Mouse (Mus musculus) limb, embryonic 13.5 days (tissue): Measurements from ENCODE around the gene Prim2. TPM values are rescaled to one million over a fixed set of nuclear protein-coding genes. Genes with fewer than 3 reads are reported as not detected.
"Not testable (repeated sequence)": the region's sequence is repeated elsewhere in the genome, so short reads cannot be mapped to it uniquely, and the experiment has no call there.

Source experiments
- ATAC-seq: fragments of 200-750 bp; cut with Nextera tagmentation; 2 replicates; pipeline ENCODE4 v1.8.0; 2017; ENCODE audit warnings: low read depth, moderate number of reproducible peaks, moderate TSS enrichment; ENCODE audit not compliant: low FRiP score
- H3K27ac ChIP-seq: fragments of 300-500 bp; sonication (generic); 2 replicates; pipeline ENCODE4 v1.5.1; 2015; ENCODE audit warnings: inconsistent platforms, mild to moderate bottlenecking, moderate library complexity
- H3K27me3 ChIP-seq: fragments of 300-500 bp; sonication (generic); 2 replicates; pipeline ENCODE4 v1.6.1; 2015; ENCODE audit warnings: mild to moderate bottlenecking, inconsistent platforms
- H3K36me3 ChIP-seq: fragments of 300-500 bp; sonication (generic); 2 replicates; pipeline ENCODE4 v1.6.1; 2015; ENCODE audit warnings: inconsistent platforms, mild to moderate bottlenecking, moderate library complexity
- H3K4me1 ChIP-seq: fragments of 300-500 bp; sonication (generic); 2 replicates; pipeline ENCODE4 v1.6.1; 2015; ENCODE audit warnings: inconsistent platforms
- H3K4me2 ChIP-seq: fragments of 300-500 bp; sonication (generic); replicated peaks from 2 replicates; pipeline ENCODE4 v1.6.1; 2015; ENCODE audit warnings: inconsistent platforms, mild to moderate bottlenecking, moderate library complexity
- H3K4me3 ChIP-seq: fragments of 300-500 bp; sonication (generic); 2 replicates; pipeline ENCODE4 v1.5.1; 2015; ENCODE audit warnings: moderate library complexity, mild to moderate bottlenecking, inconsistent platforms
- H3K9ac ChIP-seq: fragments of 300-500 bp; sonication (generic); 2 replicates; pipeline ENCODE4 v1.6.1; 2015; ENCODE audit warnings: mild to moderate bottlenecking, inconsistent platforms
- H3K9me3 ChIP-seq: fragments of 300-500 bp; sonication (generic); 2 replicates; pipeline ENCODE4 v1.6.1; 2016; ENCODE audit warnings: inconsistent platforms
- WGBS: fragments of 180-500 bp; shearing (Covaris S2); methylation state at CpG from one replicate; pipeline ENCODE4 v1.1.7; 2015; 5-methylcytosine and 5-hydroxymethylcytosine counted together
- polyA plus RNA-seq: library from polyadenylated mRNA; unstranded; fragments of >200 nt; fragmentation: Nextera tagmentation; extraction: Ambion mirVana; gene quantifications from 2 replicates; pipeline ENCODE4 v1.2.1, GENCODE M21; 2015

Gene Prim2
- polyA plus RNA-seq, 1 experiment from 2014 or later, result 37.3 TPM

- 92% methylated on average over 9 of the region's 9 CpGs for WGBS
- no peaks in the 10 kb centered on the region for H3K4me1 ChIP-seq
- no peak for ATAC-seq
- H3K9me3 ChIP-seq, result no peaks in the 10 kb centered on the region
- no peaks in the 10 kb centered on the region for H3K27me3 ChIP-seq
- H3K27ac ChIP-seq, result no peak overlapping the region
- H3K9ac ChIP-seq, result no peak overlapping the region
- H3K4me3 ChIP-seq, result no peak overlapping the region
- H3K4me2 ChIP-seq, result no peak overlapping the region
- peaks cover 41% of the 10 kb centered on the region for H3K36me3 ChIP-seq
These were observed 20.0 kb downstream of the Prim2 start for GRCm38 (mm10) chr1:33649534-33650108.

DNA sequence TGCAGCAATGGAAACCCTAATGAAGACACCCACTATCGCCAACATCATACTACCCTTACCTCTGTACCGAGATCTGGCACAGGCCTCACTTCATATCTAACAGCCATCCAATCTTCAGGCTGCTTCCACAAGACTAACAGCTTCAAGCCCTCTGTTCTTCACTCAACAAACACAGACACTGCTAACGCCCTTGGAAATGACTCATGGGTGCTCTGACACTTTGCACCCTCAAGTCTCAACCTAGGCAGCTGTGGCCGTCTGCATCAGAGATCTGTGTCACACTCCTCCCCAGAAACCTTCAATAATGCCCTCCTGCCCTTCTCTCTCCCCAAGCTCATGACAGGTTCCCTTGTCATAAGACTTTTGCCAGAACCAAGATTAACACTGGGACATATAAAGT, 20.6 kb downstream of the Prim2 start:
- H3K9ac ChIP-seq, result no peak overlapping the region
- H3K27ac ChIP-seq, result no peak overlapping the region
- no peaks in the 10 kb centered on the region for H3K9me3 ChIP-seq
- 87% methylated on average over 4 of the region's 4 CpGs for WGBS
- H3K27me3 ChIP-seq, result no peaks in the 10 kb centered on the region
- H3K4me1 ChIP-seq, result no peaks in the 10 kb centered on the region
- peaks cover 47% of the 10 kb centered on the region for H3K36me3 ChIP-seq
- H3K4me2 ChIP-seq, result no peak overlapping the region
- ATAC-seq, result no peak
- H3K4me3 ChIP-seq, result no peak overlapping the region

DNA sequence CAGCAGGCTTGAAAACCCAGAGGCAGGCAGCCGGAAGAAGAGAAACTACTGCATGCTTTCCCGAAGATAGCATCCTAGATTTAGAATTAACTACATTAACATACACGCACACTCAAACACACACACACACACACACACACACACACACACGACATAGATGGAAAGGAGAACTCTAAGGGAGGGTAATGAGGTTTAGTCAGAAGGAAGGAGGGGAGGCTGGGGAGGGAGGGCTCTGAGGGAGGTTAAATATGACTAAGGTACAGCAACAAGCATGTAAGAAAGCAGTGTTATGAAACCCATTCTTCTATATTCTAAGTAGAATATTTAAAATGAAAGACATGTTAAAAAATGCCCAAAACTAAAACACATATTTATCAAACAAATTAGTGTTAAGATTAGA, 21.9 kb downstream of the Prim2 start:
- Histone ChIP-seq H3K9me3 (no peaks in the 10 kb centered on the region), H3K9ac (no peak overlapping the region), H3K4me3 (no peak overlapping the region), H3K4me1 (no peaks in the 10 kb centered on the region), H3K27ac (no peak overlapping the region), H3K36me3 (peaks cover 54% of the 10 kb centered on the region), H3K27me3 (no peaks in the 10 kb centered on the region), H3K4me2 (no peak overlapping the region)
- ATAC-seq, result no peak
- 72% methylated on average over 4 of the region's 4 CpGs for WGBS

- WGBS, result 76% methylated on average over 4 of the region's 4 CpGs
- ATAC-seq, result no peak
These were observed 22.4 kb downstream of the Prim2 start for GRCm38 (mm10) chr1:33647173-33647572.

GRCm38 (mm10) chr1:33645689-33646088, 23.9 kb downstream of the Prim2 start:
- no peak for ATAC-seq
- H3K4me1 ChIP-seq, result no peaks in the 10 kb centered on the region
- no peak overlapping the region for H3K4me3 ChIP-seq
- no peak overlapping the region for H3K27ac ChIP-seq
- peaks cover 53% of the 10 kb centered on the region for H3K36me3 ChIP-seq
- no peak overlapping the region for H3K9ac ChIP-seq
- no peaks in the 10 kb centered on the region for H3K27me3 ChIP-seq
- no peaks in the 10 kb centered on the region for H3K9me3 ChIP-seq
- WGBS, result 81% methylated on average over 1 of the region's 1 CpGs
- no peak overlapping the region for H3K4me2 ChIP-seq

More at GRCm38 (mm10) chr1:33647173-33647572, 22.4 kb downstream of the Prim2 start:
- H3K4me3 ChIP-seq, result no peak overlapping the region
- H3K36me3 ChIP-seq, result peaks cover 54% of the 10 kb centered on the region
- H3K4me2 ChIP-seq, result no peak overlapping the region
- H3K27me3 ChIP-seq, result no peaks in the 10 kb centered on the region
- no peak overlapping the region for H3K27ac ChIP-seq
- H3K9me3 ChIP-seq, result no peaks in the 10 kb centered on the region
- H3K4me1 ChIP-seq, result no peaks in the 10 kb centered on the region
- H3K9ac ChIP-seq, result no peak overlapping the region

- H3K9ac ChIP-seq, result no peak overlapping the region
- H3K27me3 ChIP-seq, result no peaks in the 10 kb centered on the region
- peaks cover 65% of the 10 kb centered on the region for H3K36me3 ChIP-seq
- H3K27ac ChIP-seq, result no peak overlapping the region
- peaks cover 7% of the 10 kb centered on the region; the same call in 1 of the 2 replicates for H3K9me3 ChIP-seq
- H3K4me3 ChIP-seq, result no peak overlapping the region
- no peak for ATAC-seq
- H3K4me2 ChIP-seq, result no peak overlapping the region
- 87% methylated on average over 2 of the region's 2 CpGs for WGBS
- no peaks in the 10 kb centered on the region for H3K4me1 ChIP-seq
These were observed 28.5 kb downstream of the Prim2 start for GRCm38 (mm10) chr1:33641139-33641538.

DNA sequence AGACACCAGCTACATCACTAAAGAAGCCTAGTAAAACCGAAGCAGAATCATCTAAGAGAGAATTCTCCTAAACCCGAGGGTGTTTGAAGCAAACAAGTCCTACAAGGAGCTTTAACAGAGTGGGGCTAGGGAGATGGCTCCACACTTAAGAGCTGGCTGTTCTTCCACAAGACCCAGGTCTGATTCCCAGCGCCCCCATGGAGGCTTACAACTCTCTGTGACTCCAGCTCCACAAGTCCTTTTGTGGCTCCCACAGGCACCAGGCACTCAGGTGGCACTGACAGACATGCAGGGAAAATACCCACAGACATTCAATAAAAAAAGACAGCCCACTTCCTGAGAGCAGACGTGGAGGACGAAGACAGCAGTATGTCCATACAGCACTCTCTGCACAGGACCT, 29.5 kb downstream of the Prim2 start:
- Histone ChIP-seq H3K9ac (no peak overlapping the region), H3K36me3 (peaks cover 65% of the 10 kb centered on the region), H3K27ac (no peak overlapping the region), H3K4me2 (no peak overlapping the region), H3K27me3 (no peaks in the 10 kb centered on the region), H3K4me3 (no peak overlapping the region), H3K9me3 (peaks cover 7% of the 10 kb centered on the region; the same call in 1 of the 2 replicates), H3K4me1 (no peaks in the 10 kb centered on the region)
- ATAC-seq, result no peak
- 97% methylated on average over 5 of the region's 5 CpGs for WGBS

GRCm38 (mm10) chr1:33639234-33639633, 30.4 kb downstream of the Prim2 start:
- 91% methylated on average over 7 of the region's 7 CpGs for WGBS

DNA sequence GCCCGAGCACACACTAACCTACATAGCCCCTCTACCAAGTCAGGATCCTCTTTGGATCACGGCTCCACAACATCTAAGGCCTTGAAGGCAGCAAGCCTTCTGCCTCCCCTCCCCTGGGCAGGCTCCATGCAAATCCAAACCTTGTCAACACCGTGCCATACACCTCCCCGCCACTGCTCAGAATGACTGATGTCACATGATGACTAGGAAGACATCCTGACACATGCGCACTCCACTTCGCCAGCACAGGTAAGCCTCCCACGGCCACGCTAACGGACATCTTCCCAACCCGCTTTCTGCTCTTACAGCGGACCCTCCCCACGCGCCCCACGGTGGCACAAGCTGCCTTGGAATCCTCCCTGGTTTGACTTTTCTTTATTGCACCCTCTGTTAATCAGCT, 31.8 kb downstream of the Prim2 start:
- Histone ChIP-seq H3K36me3 (peaks cover 59% of the 10 kb centered on the region), H3K4me1 (no peaks in the 10 kb centered on the region), H3K9me3 (peaks cover 7% of the 10 kb centered on the region; the same call in 1 of the 2 replicates), H3K27ac (no peak overlapping the region), H3K9ac (no peak overlapping the region), H3K4me3 (no peak overlapping the region), H3K27me3 (no peaks in the 10 kb centered on the region), H3K4me2 (no peak overlapping the region)
- no peak for ATAC-seq
- WGBS, result 94% methylated on average over 14 of the region's 14 CpGs

More at GRCm38 (mm10) chr1:33639234-33639633, 30.4 kb downstream of the Prim2 start:
- H3K4me3 ChIP-seq, result no peak overlapping the region
- H3K4me2 ChIP-seq, result no peak overlapping the region
- H3K9ac ChIP-seq, result no peak overlapping the region
- no peaks in the 10 kb centered on the region for H3K4me1 ChIP-seq
- no peaks in the 10 kb centered on the region for H3K27me3 ChIP-seq
- no peak overlapping the region for H3K27ac ChIP-seq
- peaks cover 7% of the 10 kb centered on the region; the same call in 1 of the 2 replicates for H3K9me3 ChIP-seq
- H3K36me3 ChIP-seq, result peaks cover 59% of the 10 kb centered on the region
- no peak for ATAC-seq

DNA sequence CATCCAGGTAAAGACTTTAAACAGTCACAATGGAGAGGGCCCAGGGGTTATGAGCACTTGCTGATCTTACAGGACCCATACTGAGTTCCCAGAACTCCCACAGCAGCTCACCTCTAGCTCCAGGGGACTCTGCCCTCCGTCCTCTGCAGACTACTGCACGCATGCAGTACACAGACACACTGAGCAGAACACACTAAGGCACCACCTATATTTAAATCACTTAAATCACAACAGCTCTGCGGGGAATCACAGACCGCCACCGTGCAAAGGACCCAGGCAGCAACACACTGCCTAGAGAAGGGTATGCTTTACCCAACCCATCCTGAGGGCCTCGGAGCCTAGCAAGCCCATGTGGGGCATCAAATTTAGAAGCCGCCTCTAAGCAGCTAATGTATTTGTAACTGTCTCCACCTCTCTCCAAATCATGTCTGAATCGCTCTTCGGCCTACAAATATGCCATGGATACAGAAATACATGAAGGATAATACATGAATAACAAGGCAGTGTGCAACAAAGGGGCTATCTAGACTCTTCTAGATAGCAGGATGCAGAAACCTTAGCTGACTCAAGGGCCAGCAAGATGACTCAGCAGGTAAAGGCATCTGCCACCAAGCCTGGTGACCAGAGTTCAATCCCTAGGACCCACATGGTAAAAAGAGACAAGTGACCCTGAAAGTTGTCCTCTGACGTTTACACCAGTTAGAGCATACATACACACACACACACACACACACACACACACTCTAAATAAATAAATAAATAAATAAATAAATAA, 33.0 kb downstream of the Prim2 start:
- no peak overlapping the region for H3K27ac ChIP-seq
- no peak overlapping the region for H3K4me3 ChIP-seq
- ATAC-seq, result no peak
- H3K4me1 ChIP-seq, result no peaks in the 10 kb centered on the region
- H3K9ac ChIP-seq, result no peak overlapping the region
- H3K9me3 ChIP-seq, result peaks cover 7% of the 10 kb centered on the region; the same call in 1 of the 2 replicates
- H3K27me3 ChIP-seq, result no peaks in the 10 kb centered on the region
- WGBS, result 91% methylated on average over 10 of the region's 10 CpGs
- no peak overlapping the region for H3K4me2 ChIP-seq
- peaks cover 59% of the 10 kb centered on the region for H3K36me3 ChIP-seq

GRCm38 (mm10) chr1:33631002-33631618, 38.5 kb downstream of the Prim2 start:
- not testable (repeated sequence) for H3K9ac ChIP-seq, H3K27me3 ChIP-seq, H3K4me1 ChIP-seq, ATAC-seq, H3K27ac ChIP-seq, H3K4me2 ChIP-seq, H3K4me3 ChIP-seq, H3K9me3 ChIP-seq
- peaks cover 47% of the 10 kb centered on the region for H3K36me3 ChIP-seq
- 94% methylated on average over 1 of the region's 1 CpGs for WGBS

- WGBS, result 89% methylated on average over 6 of the region's 6 CpGs
- ATAC-seq, result no peak
- peaks cover 54% of the 10 kb centered on the region for H3K36me3 ChIP-seq
- H3K4me3 ChIP-seq, result no peak overlapping the region
- no peak overlapping the region for H3K27ac ChIP-seq
- no peaks in the 10 kb centered on the region for H3K9me3 ChIP-seq
- H3K27me3 ChIP-seq, result no peaks in the 10 kb centered on the region
- H3K9ac ChIP-seq, result no peak overlapping the region
- no peaks in the 10 kb centered on the region for H3K4me1 ChIP-seq
- H3K4me2 ChIP-seq, result no peak overlapping the region
These were observed 41.8 kb downstream of the Prim2 start for GRCm38 (mm10) chr1:33627803-33628202.
